Mouse (Mus musculus) cerebellum, postnatal 14 days (tissue): Measurements from ENCODE around the gene Mex3a.

Experiments used
- DNase-seq, 2 experiments: peaks; one replicate each; pipeline ENCODE4 v3.0.0; 2021; ENCODE audit warnings: mixed read lengths in 2 of 2

The Mex3a gene

GRCm38 (mm10) chr3:88544955-88545591, 12.9 kb downstream of the Mex3a start:
- DNase-seq = peak; percentile 33 to 37

- no peak for DNase-seq
Observed at GRCm38 (mm10) chr3:88546674-88547418, 14.7 kb downstream of the Mex3a start.

GRCm38 (mm10) chr3:88548180-88548917, 16.2 kb downstream of the Mex3a start, which contains the start of gene Rab25:
Gene Rab25, minus strand, starts transcription at chr3:88548300.
- no peak for DNase-seq

DNA sequence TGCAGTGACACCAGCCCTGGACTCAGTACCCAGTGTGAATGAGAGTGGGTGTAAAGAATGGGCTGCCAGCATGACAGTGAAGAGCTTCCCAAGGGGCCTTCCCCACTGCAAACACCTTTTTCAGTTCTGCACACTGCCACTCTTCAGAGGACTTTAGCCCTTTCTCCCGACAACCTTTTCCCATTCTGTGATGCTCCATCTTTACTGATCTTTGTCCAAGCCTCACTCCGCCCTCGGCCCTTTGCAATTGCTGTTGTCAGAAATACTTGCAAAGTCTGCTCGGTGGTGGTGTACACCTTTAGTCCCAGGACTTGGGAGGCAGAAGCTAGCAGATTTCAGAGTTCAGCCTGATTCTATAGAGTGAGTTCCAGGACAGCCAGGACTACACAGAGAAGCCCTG, 19.4 kb downstream of the Mex3a start:
- DNase-seq = peak in 1 of 2 experiments; percentile 16

DNA sequence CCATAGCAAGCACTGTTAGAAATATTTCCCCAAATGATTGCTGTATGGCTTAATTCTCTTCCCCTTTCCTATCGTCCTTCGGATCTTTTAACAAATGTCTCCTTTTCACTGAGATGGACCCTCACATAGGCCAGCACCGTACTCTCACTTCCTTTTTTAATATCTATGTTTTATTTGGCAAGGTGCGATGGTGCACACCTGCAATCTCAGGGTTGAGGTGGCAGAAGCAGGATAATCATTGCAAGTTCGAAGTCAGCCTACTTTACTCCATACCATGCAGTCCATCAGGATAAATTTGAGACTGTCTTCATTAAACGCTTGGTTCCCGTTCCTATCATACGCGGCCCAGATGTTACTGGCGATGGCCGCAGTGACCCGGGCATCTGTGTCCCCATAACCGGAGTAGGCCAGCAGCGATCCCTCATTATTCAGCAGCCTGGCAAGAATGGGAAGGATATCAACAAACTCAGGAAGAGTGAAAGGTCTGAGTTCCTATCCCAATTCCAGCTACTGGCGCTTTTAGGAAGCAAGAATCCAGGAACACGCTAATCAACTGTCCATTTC, 20.0 kb downstream of the Mex3a start:
- no peak for DNase-seq

DNA sequence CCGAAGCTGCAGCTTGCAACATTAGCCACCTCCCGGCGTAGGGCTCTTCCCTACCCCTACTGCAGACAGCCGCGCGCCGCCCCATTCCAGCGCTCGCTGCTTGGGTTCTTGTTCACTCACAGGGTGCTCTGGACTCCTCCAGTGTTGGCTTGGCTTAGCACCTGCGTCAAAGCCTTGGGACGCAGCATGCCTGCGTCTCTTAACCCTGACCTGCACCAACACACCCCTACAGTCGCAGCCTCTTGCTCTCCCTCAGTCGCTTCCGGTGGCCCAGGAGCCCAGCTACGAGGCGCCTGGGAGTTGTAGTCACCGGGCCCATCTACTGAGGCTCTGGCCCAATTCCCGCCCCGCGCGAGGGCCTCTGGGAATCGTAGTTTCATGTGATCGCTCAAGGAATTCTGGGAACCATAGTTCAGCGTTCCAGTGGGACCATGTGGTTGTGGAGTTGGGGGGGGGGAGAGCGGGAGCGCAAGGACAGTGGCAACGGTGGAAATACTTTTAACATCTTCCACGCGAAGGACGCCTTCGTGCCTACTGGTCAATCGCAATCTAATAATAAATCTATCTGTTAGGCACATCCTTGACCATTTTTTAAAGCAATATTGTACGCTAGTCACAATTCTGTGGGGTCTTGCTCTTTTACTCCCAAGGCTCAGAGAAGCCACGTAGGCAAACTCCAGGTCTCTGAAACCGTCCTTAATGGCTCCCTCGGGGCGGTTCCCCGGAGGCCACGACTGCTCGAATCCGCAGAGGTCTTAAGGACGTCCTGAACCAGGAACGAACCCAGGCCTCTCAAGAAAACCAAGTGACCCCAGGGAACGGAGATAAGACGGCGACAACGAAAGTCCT, 20.7 kb downstream of the Mex3a start, which contains the start of gene Lamtor2:
Gene Lamtor2, minus strand, starts transcription at position 399 of the 849 bp plus-strand sequence.
- peak; percentile 99 for DNase-seq

GRCm38 (mm10) chr3:88553525-88553879, 21.3 kb downstream of the Mex3a start, which contains the start of gene Ubqln4:
Gene Ubqln4, plus strand, starts transcription at chr3:88553758.
- peak; percentile 93 to 95 for DNase-seq

GRCm38 (mm10) chr3:88553880-88554586, 21.8 kb downstream of the Mex3a start:
- DNase-seq = peak in 1 of 2 experiments; percentile 77

- peak in 1 of 2 experiments; percentile 10 for DNase-seq
Observed at GRCm38 (mm10) chr3:88555069-88555605, 22.9 kb downstream of the Mex3a start.

DNA sequence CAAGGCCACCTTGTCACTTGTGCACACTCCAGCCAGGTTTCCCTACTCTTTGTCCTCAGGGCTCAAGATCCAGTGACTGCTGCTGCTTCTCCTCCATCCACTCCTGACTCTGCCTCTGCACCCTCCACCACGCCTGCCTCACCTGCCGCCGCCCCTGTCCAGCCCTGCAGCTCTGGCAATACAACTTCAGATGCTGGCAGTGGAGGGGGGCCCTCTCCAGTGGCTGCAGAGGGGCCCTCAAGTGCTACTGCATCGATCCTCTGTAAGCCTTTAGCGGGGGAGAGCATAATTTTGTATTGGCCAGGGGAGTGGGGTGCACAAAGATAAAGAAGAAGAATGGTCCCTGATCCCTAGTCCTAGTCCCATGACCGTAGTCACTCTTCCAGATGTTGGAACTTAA, 23.5 kb downstream of the Mex3a start:
- peak in 1 of 2 experiments; percentile 4 for DNase-seq

DNA sequence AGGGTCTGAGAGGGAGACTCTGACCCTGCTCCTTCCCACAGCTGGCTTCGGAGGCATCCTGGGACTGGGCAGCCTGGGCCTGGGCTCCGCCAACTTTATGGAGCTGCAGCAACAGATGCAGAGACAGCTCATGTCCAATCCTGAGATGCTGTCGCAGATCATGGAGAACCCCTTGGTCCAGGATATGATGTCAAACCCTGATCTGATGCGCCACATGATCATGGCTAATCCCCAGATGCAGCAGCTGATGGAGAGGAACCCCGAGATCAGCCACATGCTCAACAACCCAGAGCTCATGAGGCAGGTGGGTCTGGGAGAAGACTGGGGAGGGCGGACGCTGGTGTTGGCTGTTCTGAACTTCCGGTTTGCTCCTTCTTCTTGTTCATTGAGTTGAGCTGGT, 24.4 kb downstream of the Mex3a start:
- DNase-seq = peak in 1 of 2 experiments; percentile 1

DNA sequence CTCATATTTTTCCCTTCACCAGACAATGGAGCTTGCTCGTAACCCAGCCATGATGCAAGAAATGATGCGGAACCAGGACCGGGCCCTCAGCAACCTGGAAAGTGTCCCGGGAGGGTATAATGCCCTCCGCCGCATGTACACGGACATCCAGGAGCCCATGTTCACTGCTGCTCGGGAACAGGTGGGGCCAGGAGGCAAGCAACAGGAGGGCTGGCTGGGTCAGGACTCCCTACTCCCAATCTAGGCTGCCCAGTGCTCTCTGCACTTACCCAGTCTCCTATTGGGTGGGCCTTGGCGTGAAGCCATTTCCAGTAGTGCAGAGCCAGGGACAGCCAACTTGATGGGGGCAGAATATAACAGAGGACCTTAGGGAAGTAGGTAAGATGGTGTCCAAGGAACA, 27.4 kb downstream of the Mex3a start:
- DNase-seq = no peak

DNA sequence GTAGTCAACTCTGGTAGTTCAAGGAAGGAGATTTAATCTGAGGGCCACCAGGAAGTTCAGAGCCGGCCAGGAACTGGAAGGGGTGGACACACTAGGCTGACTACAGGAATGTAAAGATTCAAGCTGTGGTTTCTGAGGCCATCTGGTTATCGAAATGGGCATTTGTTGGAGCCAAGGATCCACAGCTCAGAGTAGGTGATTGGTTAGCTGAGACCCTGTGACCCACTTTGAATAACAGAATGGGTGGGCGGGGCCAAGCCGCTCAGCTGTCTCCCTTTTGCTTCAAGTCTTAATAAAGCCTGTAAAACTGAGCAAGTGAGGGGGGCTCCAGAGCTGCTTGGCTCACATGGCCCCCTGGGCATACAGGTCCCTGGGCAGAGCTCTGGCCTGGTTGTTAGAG, 29.8 kb downstream of the Mex3a start:
- peak; percentile 53 to 74 for DNase-seq

GRCm38 (mm10) chr3:88563442-88563841, 31.2 kb downstream of the Mex3a start:
- DNase-seq = no peak

DNA sequence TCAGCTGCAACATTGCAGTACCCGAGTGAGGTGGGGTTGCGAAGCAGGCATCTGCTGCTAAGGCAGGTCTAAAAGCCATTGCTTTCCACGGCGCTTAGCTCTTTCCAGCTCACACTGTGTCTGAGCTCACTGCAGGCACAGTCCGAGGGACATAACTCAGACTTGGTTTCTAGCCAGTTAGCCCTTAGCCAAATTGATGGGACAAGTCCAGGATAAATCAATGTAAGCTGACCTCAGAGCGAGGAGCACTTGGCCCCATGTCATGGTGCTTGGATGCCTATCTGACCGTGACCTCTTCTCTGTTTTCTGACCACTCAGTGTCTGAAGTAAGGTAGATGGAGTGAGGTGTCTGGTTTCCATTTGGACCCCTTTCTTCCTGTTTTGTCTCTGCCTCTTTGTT, 31.8 kb downstream of the Mex3a start:
- peak in 1 of 2 experiments; percentile 22 for DNase-seq

DNA sequence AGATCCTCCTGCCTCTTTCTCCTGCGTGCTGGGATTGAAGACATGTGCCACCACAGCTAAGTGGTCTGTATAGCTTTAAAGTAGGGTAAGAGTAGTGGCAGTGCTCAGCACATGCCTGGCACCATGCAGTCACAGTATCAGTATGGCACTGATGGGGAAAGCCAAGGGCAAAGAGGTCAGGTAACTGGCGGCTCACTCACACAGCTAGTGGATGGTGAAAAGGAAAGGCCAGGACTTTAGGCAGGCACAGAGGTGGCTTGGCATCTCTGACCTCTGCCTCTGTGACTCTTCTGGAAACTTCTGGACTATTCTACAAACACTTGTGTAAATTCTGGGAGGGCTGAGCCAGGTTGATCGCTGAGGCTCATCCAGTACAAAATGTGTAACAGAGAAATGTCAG, 33.9 kb downstream of the Mex3a start:
- no peak for DNase-seq

- DNase-seq = no peak
Observed at GRCm38 (mm10) chr3:88566536-88567061, 34.4 kb downstream of the Mex3a start.

DNA sequence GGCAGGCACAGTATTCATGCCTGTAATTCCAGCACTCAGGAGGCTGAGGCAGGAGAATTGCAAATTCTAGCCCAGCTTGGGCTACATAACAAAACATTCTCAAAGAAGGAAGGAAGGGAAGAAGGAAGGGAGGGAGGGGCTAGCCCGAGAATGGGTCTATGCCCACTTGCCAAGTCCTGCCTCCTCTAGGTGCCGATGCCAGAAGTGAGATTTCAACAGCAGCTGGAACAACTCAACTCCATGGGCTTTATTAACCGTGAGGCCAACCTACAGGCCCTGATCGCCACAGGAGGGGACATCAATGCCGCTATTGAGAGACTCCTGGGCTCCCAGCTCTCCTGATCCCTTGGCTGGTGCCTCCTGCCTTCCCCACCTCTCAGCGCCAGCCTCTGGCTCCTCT, 35.7 kb downstream of the Mex3a start:
- DNase-seq = no peak

GRCm38 (mm10) chr3:88568615-88569014, 36.4 kb downstream of the Mex3a start:
- DNase-seq = no peak

DNA sequence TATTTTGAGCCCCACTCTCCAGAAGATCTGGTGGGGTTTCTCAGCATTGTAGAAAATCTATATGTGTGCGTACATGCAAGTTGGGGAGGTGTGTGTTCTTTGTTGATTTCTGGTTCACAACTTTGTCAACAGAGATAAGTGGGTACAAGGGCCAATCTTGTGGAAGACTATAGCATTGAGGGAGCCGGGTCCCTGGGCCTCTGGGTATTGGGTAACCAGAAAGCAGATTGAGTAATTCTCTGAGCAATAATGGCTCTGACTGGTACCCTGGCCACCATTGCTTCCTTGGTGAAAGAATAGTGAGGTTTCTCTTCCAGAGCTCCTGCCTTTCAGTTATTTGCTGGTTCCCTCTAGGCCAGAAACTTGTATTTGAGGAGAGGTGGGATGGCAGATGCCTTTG, 36.9 kb downstream of the Mex3a start:
- DNase-seq = no peak

- no peak for DNase-seq
Observed at GRCm38 (mm10) chr3:88569694-88570093, 37.5 kb downstream of the Mex3a start.
